Mouse (Mus musculus) liver, embryonic 14.5 days (tissue): ENCODE measurements around the gene Tnfrsf18. TPM values are rescaled to one million over a fixed set of nuclear protein-coding genes. Genes with fewer than 3 reads are reported as not detected.
A peak's percentile ranks its signal among the peaks of the same experiment; 100 is the strongest.

ENCODE experiments used
- ATAC-seq: fragments of 200-750 bp; cut with Nextera tagmentation; 2 replicates; pipeline ENCODE4 v1.8.0; 2017; ENCODE audit warnings: moderate number of reproducible peaks, mild to moderate bottlenecking, moderate library complexity; ENCODE audit not compliant: insufficient read depth
- DNase-seq, 3 experiments: peaks; one replicate each; pipeline ENCODE4 v3.0.0-alpha.2; 2012 to 2013; ENCODE audit warnings: low read depth in 3 of 3, low spot score in 3 of 3
- H3K27ac ChIP-seq: fragments of 300-500 bp; sonication (generic); 2 replicates; pipeline ENCODE4 v1.5.1; 2014; ENCODE audit warnings: moderate library complexity, mild to moderate bottlenecking, control low read depth, inconsistent platforms
- H3K27me3 ChIP-seq: fragments of 300-500 bp; sonication (generic); 2 replicates; pipeline ENCODE4 v1.6.1; 2014; ENCODE audit warnings: mild to moderate bottlenecking, low read length, moderate library complexity; ENCODE audit not compliant: control insufficient read depth, insufficient read depth
- H3K36me3 ChIP-seq: fragments of 300-500 bp; sonication (generic); replicated peaks from 2 replicates; pipeline ENCODE4 v1.6.1; 2014; ENCODE audit warnings: low read depth; ENCODE audit not compliant: control insufficient read depth, insufficient read depth
- H3K4me1 ChIP-seq, 2 experiments: fragments of 200-500 bp in 1 of 2; fragments of 300-500 bp in 1 of 2; sonication (generic) in 1 of 2; replicated peaks; 2 replicates each; pipeline ENCODE4 v1.6.1; 2012 to 2014; ENCODE audit warnings: antibody characterized with exemption in 1 of 2, inconsistent platforms in 1 of 2, low read length in 1 of 2; ENCODE audit not compliant: control insufficient read depth in 2 of 2, insufficient read depth in 2 of 2
- H3K4me2 ChIP-seq: fragments of 300-500 bp; sonication (generic); 2 replicates; pipeline ENCODE4 v1.6.1; 2014; ENCODE audit warnings: low read depth, mild to moderate bottlenecking, control low read depth, moderate library complexity
- H3K4me3 ChIP-seq, 2 experiments: fragments of 200-500 bp in 1 of 2; fragments of 300-500 bp in 1 of 2; sonication (generic) in 1 of 2; 2 replicates each; pipeline ENCODE4 v1.5.1; 2012 to 2014; ENCODE audit warnings: low read depth in 2 of 2, low read length in 2 of 2, mild to moderate bottlenecking in 2 of 2, control low read depth in 1 of 2, inconsistent platforms in 1 of 2, moderate library complexity in 1 of 2; ENCODE audit not compliant: insufficient read depth in 1 of 2
- H3K9ac ChIP-seq: fragments of 300-500 bp; sonication (generic); replicated peaks from 2 replicates; pipeline ENCODE4 v1.6.1; 2014; ENCODE audit warnings: mild to moderate bottlenecking, control low read depth, moderate library complexity
- H3K9me3 ChIP-seq: fragments of 300-500 bp; sonication (generic); 2 replicates; pipeline ENCODE4 v1.6.1; 2016; ENCODE audit warnings: low read length, mixed read lengths; ENCODE audit not compliant: control insufficient read depth
- CTCF ChIP-seq: IDR thresholded peaks from 2 replicates; pipeline ENCODE4 v1.5.1; 2016; ENCODE audit warnings: antibody characterized with exemption, low read depth, control low read depth
- EP300 ChIP-seq: IDR thresholded peaks from 2 replicates; pipeline ENCODE4 v1.6.1; 2016; ENCODE audit warnings: antibody characterized with exemption, low read depth
- WGBS: fragments of 180-500 bp; shearing (Covaris S2); extraction: QIAGEN DNeasy Blood & Tissue Kit; methylation state at CpG from one replicate; pipeline ENCODE4 v1.1.7; 2014; ENCODE audit not compliant: insufficient replicate concordance; 5-methylcytosine and 5-hydroxymethylcytosine counted together
- polyA plus RNA-seq, 2 experiments: library from polyadenylated mRNA; depleted of rRNA in 1 of 2; stranded (reverse) in 1 of 2; unstranded in 1 of 2; fragments of >200 nt; fragmentation: Nextera tagmentation in 1 of 2; extraction: Ambion mirVana in 1 of 2; gene quantifications; 2 replicates each; pipeline versions ENCODE4 v1.2.1 to v1.2.3; 2012 to 2014

Tnfrsf18 gene
- polyA plus RNA-seq, 2 experiments = 0.39 to 0.53 TPM

GRCm38 (mm10) chr4:156031593-156032391 is 5.8 kb downstream of the Tnfrsf18 start:
- peak overlapping the region; percentile 46 to 75 for H3K4me3 ChIP-seq
- peak overlapping the region; percentile 56 for H3K4me2 ChIP-seq
- H3K4me1 ChIP-seq = peaks cover 0 to 14% of the 10 kb centered on the region in 2 experiments; a peak in 2 of 4 replicates
- H3K27me3 ChIP-seq = peaks cover 19% of the 10 kb centered on the region
- peak; percentile 61 for ATAC-seq
- no peak overlapping the region for H3K27ac ChIP-seq
- H3K9me3 ChIP-seq = no peaks in the 10 kb centered on the region
- no peaks in the 10 kb centered on the region for H3K36me3 ChIP-seq
- no peak for DNase-seq
- WGBS = 3% methylated on average over 24 of the region's 24 CpGs
- TF ChIP-seq EP300 (no peak), CTCF (no peak)
- H3K9ac ChIP-seq = peak overlapping the region; percentile 41

GRCm38 (mm10) chr4:156032856-156033255 is 6.9 kb downstream of the Tnfrsf18 start:
- Histone ChIP-seq H3K4me3 (no peak overlapping the region), H3K9ac (no peak overlapping the region), H3K27ac (no peak overlapping the region), H3K27me3 (peaks cover 19% of the 10 kb centered on the region), H3K36me3 (no peaks in the 10 kb centered on the region), H3K4me2 (no peak overlapping the region), H3K4me1 (peaks cover 0 to 14% of the 10 kb centered on the region in 2 experiments; a peak in 2 of 4 replicates), H3K9me3 (no peaks in the 10 kb centered on the region)
- TF ChIP-seq EP300 (no peak), CTCF (no peak)
- no peak for DNase-seq
- ATAC-seq = no peak
- 40% methylated on average over 4 of the region's 4 CpGs for WGBS

GRCm38 (mm10) chr4:156033476-156034119 is 7.6 kb downstream of the Tnfrsf18 start:
- no peak overlapping the region for H3K4me3 ChIP-seq
- no peak overlapping the region for H3K4me2 ChIP-seq
- 0 out of 2 replicates have a peak, but pooled peaks have one; percentile 29 for ATAC-seq
- WGBS = 22% methylated on average over 6 of the region's 6 CpGs
- peak in 1 of 3 experiments; percentile 20 for DNase-seq
- no peak overlapping the region for H3K9ac ChIP-seq
- H3K4me1 ChIP-seq = peaks cover 0 to 14% of the 10 kb centered on the region in 2 experiments; a peak in 2 of 4 replicates
- H3K27ac ChIP-seq = no peak overlapping the region
- no peaks in the 10 kb centered on the region for H3K36me3 ChIP-seq
- H3K9me3 ChIP-seq = no peaks in the 10 kb centered on the region
- TF ChIP-seq EP300 (no peak), CTCF (peak; percentile 89)
- peaks cover 19% of the 10 kb centered on the region for H3K27me3 ChIP-seq

- Histone ChIP-seq H3K4me1 (peaks cover 0 to 14% of the 10 kb centered on the region in 2 experiments; a peak in 2 of 4 replicates), H3K9me3 (no peaks in the 10 kb centered on the region), H3K9ac (no peak overlapping the region), H3K27me3 (peaks cover 19% of the 10 kb centered on the region), H3K36me3 (no peaks in the 10 kb centered on the region), H3K4me3 (no peak overlapping the region), H3K4me2 (no peak overlapping the region), H3K27ac (no peak overlapping the region)
- TF ChIP-seq EP300 = no peak
- no peak for TF ChIP-seq CTCF
- 65% methylated on average over 4 of the region's 4 CpGs for WGBS
- ATAC-seq = no peak
- no peak for DNase-seq
Measured at GRCm38 (mm10) chr4:156034301-156034700, 8.3 kb downstream of the Tnfrsf18 start.

- WGBS = 6% methylated on average over 25 of the region's 25 CpGs
- no peak overlapping the region for H3K4me2 ChIP-seq
- H3K4me1 ChIP-seq = peaks cover 0 to 14% of the 10 kb centered on the region in 2 experiments; a peak in 2 of 4 replicates
- H3K4me3 ChIP-seq = no peak overlapping the region
- H3K36me3 ChIP-seq = no peaks in the 10 kb centered on the region
- peaks cover 19% of the 10 kb centered on the region for H3K27me3 ChIP-seq
- ATAC-seq (no peak), DNase-seq (no peak)
- TF ChIP-seq EP300 (no peak), CTCF (no peak)
- H3K27ac ChIP-seq = no peak overlapping the region
- no peaks in the 10 kb centered on the region for H3K9me3 ChIP-seq
- no peak overlapping the region for H3K9ac ChIP-seq
Measured at GRCm38 (mm10) chr4:156034901-156035300, 8.9 kb downstream of the Tnfrsf18 start.
